Mouse (Mus musculus) CH12.LX (cell line): ENCODE data around the gene Actr8. TPM values are rescaled to one million over a fixed set of nuclear protein-coding genes. Genes with fewer than 3 reads are reported as not detected.

Experiments used
- DNase-seq: peaks from one replicate; pipeline ENCODE4 v3.0.0-alpha.2; 2013; ENCODE audit errors: extremely low read depth
- H3K27ac ChIP-seq: 2 replicates; pipeline ENCODE4 v1.5.1; 2012; ENCODE audit warnings: low read depth, mild to moderate bottlenecking, control low read depth, moderate library complexity; ENCODE audit not compliant: insufficient read depth
- H3K27me3 ChIP-seq: replicated peaks from 2 replicates; pipeline ENCODE3; 2012; ENCODE audit warnings: inconsistent platforms
- H3K36me3 ChIP-seq, 2 experiments: replicated peaks in 1 of 2; 2 replicates each; pipeline versions ENCODE3 to v1.6.1; 2012; ENCODE audit warnings: inconsistent platforms in 1 of 2, low read length in 1 of 2, mild to moderate bottlenecking in 1 of 2, mixed read lengths in 1 of 2, moderate library complexity in 1 of 2; ENCODE audit not compliant: control insufficient read depth in 1 of 2, insufficient read depth in 1 of 2
- H3K4me1 ChIP-seq, 2 experiments: 2 replicates each; pipeline ENCODE4 v1.6.1; 2012; ENCODE audit warnings: inconsistent platforms in 1 of 2, moderate library complexity in 1 of 2; ENCODE audit not compliant: insufficient read depth in 2 of 2, control insufficient read depth in 1 of 2
- H3K4me2 ChIP-seq: 2 replicates; pipeline ENCODE4 v1.6.1; 2012; ENCODE audit warnings: low read depth, mild to moderate bottlenecking, control low read depth; ENCODE audit not compliant: poor library complexity, insufficient read depth, severe bottlenecking
- H3K4me3 ChIP-seq, 3 experiments: fragments of 150-350 bp in 1 of 3; sonication (generic) in 1 of 3; replicated peaks in 1 of 3; 2 replicates each; pipeline versions ENCODE3 to v1.5.1; 2011 to 2012; ENCODE audit warnings: low read depth in 2 of 3, low read length in 2 of 3, mild to moderate bottlenecking in 2 of 3, moderate library complexity in 2 of 3, control low read depth in 1 of 3, improper control_type of control experiment in 1 of 3, inconsistent platforms in 1 of 3, mixed read lengths in 1 of 3; ENCODE audit not compliant: poor library complexity in 1 of 3
- H3K79me2 ChIP-seq: replicated peaks from 2 replicates; pipeline ENCODE4 v1.6.1; 2012; ENCODE audit warnings: mild to moderate bottlenecking, moderate library complexity; ENCODE audit not compliant: control insufficient read depth, poor library complexity, insufficient read depth, severe bottlenecking; ENCODE audit errors: extremely low read depth
- H3K9ac ChIP-seq: 2 replicates; pipeline ENCODE4 v1.6.1; 2012; ENCODE audit warnings: low read depth, mild to moderate bottlenecking, control low read depth, moderate library complexity; ENCODE audit not compliant: insufficient read depth
- H3K9me3 ChIP-seq: replicated peaks from 2 replicates; pipeline ENCODE3; 2012; ENCODE audit warnings: low read length, inconsistent platforms, mixed read lengths
- CTCF ChIP-seq, 2 experiments: IDR thresholded peaks in 1 of 2; conservative IDR thresholded peaks in 1 of 2; 2 replicates each; pipeline ENCODE4 v1.5.1; 2011 to 2012; ENCODE audit warnings: low read depth in 2 of 2, low read length in 2 of 2, improper control_type of control experiment in 1 of 2, inconsistent platforms in 1 of 2, mild to moderate bottlenecking in 1 of 2, moderate library complexity in 1 of 2
- E2F4 ChIP-seq: IDR thresholded peaks from 2 replicates; pipeline ENCODE4 v1.6.1; 2011; ENCODE audit warnings: low read depth, low read length, improper control_type of control experiment; ENCODE audit not compliant: insufficient replicate concordance
- ETS1 ChIP-seq: conservative IDR thresholded peaks from 2 replicates; pipeline ENCODE4 v1.6.1; 2012; ENCODE audit warnings: low read depth, mild to moderate bottlenecking, inconsistent platforms, low read length, improper control_type of control experiment, moderate library complexity
- GABPA ChIP-seq: IDR thresholded peaks from 2 replicates; pipeline ENCODE4 v1.6.1; 2012; ENCODE audit warnings: low read depth, low read length, improper control_type of control experiment, inconsistent platforms; ENCODE audit not compliant: insufficient replicate concordance
- IRF4 ChIP-seq: IDR thresholded peaks from 2 replicates; pipeline ENCODE4 v1.6.1; 2014; ENCODE audit warnings: low read depth, mild to moderate bottlenecking, inconsistent platforms, low read length, improper control_type of control experiment
- JUN ChIP-seq: IDR thresholded peaks from 2 replicates; pipeline ENCODE4 v1.6.1; 2011; ENCODE audit warnings: low read depth, mild to moderate bottlenecking, low read length, improper control_type of control experiment, moderate library complexity; ENCODE audit not compliant: insufficient read depth
- JUND ChIP-seq: conservative IDR thresholded peaks from 2 replicates; pipeline ENCODE4 v1.6.1; 2011; ENCODE audit warnings: low read depth, low read length, improper control_type of control experiment
- KAT2A ChIP-seq: IDR thresholded peaks from 2 replicates; pipeline ENCODE4 v1.6.1; 2012; ENCODE audit warnings: low read length, improper control_type of control experiment, inconsistent platforms; ENCODE audit not compliant: insufficient replicate concordance
- MAFK ChIP-seq: IDR thresholded peaks from 2 replicates; pipeline ENCODE4 v1.6.1; 2011; ENCODE audit warnings: low read length, improper control_type of control experiment; ENCODE audit not compliant: insufficient replicate concordance
- MAX ChIP-seq: IDR thresholded peaks from 2 replicates; pipeline ENCODE4 v1.6.1; 2011; ENCODE audit warnings: low read length, improper control_type of control experiment
- MAZ ChIP-seq: IDR thresholded peaks from 2 replicates; pipeline ENCODE4 v1.6.1; 2012; ENCODE audit warnings: low read depth, mild to moderate bottlenecking, inconsistent platforms, low read length, improper control_type of control experiment, moderate library complexity
- MXI1 ChIP-seq: IDR thresholded peaks from 2 replicates; pipeline ENCODE4 v1.6.1; 2011; ENCODE audit warnings: mild to moderate bottlenecking, low read depth, low read length, improper control_type of control experiment
- NELFE ChIP-seq: IDR thresholded peaks from 2 replicates; pipeline ENCODE4 v1.6.1; 2011; ENCODE audit warnings: low read depth, low read length, improper control_type of control experiment
- PAX5 ChIP-seq: IDR thresholded peaks from 2 replicates; pipeline ENCODE4 v1.6.1; 2012; ENCODE audit warnings: low read length, inconsistent platforms, mixed read lengths
- POLR2A ChIP-seq: IDR thresholded peaks from 2 replicates; pipeline ENCODE4 v1.6.1; 2011; ENCODE audit warnings: low read depth, mild to moderate bottlenecking, improper control_type of control experiment, low read length
- POLR2AphosphoS2 ChIP-seq: IDR thresholded peaks from 2 replicates; pipeline ENCODE4 v1.6.1; 2011; ENCODE audit warnings: low read depth, low read length, improper control_type of control experiment
- RAD21 ChIP-seq: IDR thresholded peaks from 2 replicates; pipeline ENCODE4 v1.6.1; 2011; ENCODE audit warnings: low read depth, mild to moderate bottlenecking, low read length, improper control_type of control experiment, moderate library complexity
- RCOR1 ChIP-seq: conservative IDR thresholded peaks from 2 replicates; pipeline ENCODE4 v1.6.1; 2012; ENCODE audit warnings: low read depth, mild to moderate bottlenecking, inconsistent platforms, low read length, improper control_type of control experiment
- SIN3A ChIP-seq: IDR thresholded peaks from 2 replicates; pipeline ENCODE4 v1.6.1; 2012; ENCODE audit warnings: low read length, improper control_type of control experiment, inconsistent platforms
- SMC3 ChIP-seq: IDR thresholded peaks from 2 replicates; pipeline ENCODE4 v1.6.1; 2011; ENCODE audit warnings: low read depth, low read length, improper control_type of control experiment
- TBP ChIP-seq: conservative IDR thresholded peaks from 2 replicates; pipeline ENCODE4 v1.6.1; 2011; ENCODE audit warnings: low read depth, low read length, improper control_type of control experiment
- USF1 ChIP-seq: IDR thresholded peaks from 2 replicates; pipeline ENCODE4 v1.6.1; 2014; ENCODE audit warnings: low read depth, mild to moderate bottlenecking, inconsistent platforms, low read length, improper control_type of control experiment
- USF2 ChIP-seq: conservative IDR thresholded peaks from 2 replicates; pipeline ENCODE4 v1.6.1; 2011; ENCODE audit warnings: low read depth, low read length, improper control_type of control experiment
- ZC3H11A ChIP-seq: IDR thresholded peaks from 2 replicates; pipeline ENCODE4 v1.6.1; 2012; ENCODE audit warnings: low read depth, mild to moderate bottlenecking, inconsistent platforms, low read length, improper control_type of control experiment
- ZKSCAN1 ChIP-seq: IDR thresholded peaks from 2 replicates; pipeline ENCODE4 v1.6.1; 2012; ENCODE audit warnings: low read depth, inconsistent platforms, low read length, improper control_type of control experiment, borderline replicate concordance
- ZMIZ1 ChIP-seq: IDR thresholded peaks from 2 replicates; pipeline ENCODE4 v1.6.1; 2012; ENCODE audit warnings: low read depth, mild to moderate bottlenecking, inconsistent platforms, low read length, improper control_type of control experiment
- dilution Hi-C: fragments of 300-500 bp; cut with MboI; formaldehyde crosslinking; loops from 2 replicates; pipeline ENCODE4 v1.14.3; 2020; ENCODE audit warnings: low sequenced_read_pairs; ENCODE audit not compliant: extremely low pct_unique_long_range_greater_than_20kb, extremely low pct_ligation_motif_present
- in situ Hi-C: fragments of 300-500 bp; cut with MboI; formaldehyde crosslinking; loops from 3 replicates; pipeline ENCODE4 v1.14.3; 2019; ENCODE audit warnings: low sequenced_read_pairs, low pct_ligation_motif_present, low pct_unique_long_range_greater_than_20kb, mixed read lengths
- polyA plus RNA-seq: library from polyadenylated mRNA; unstranded; fragments of >175 nt; gene quantifications from 2 replicates; pipeline ENCODE4 v1.2.1, GENCODE M21; 2012; ENCODE audit warnings: low read depth; ENCODE audit not compliant: insufficient read length
- total RNA-seq, 2 experiments: library from RNA; depleted of rRNA; stranded (reverse); fragments of 300-350 nt in 1 of 2; fragments of >200 nt in 1 of 2; gene quantifications; 2 replicates each; pipeline ENCODE4 v1.2.3; 2012 to 2014

Actr8 gene
- total and polyA plus RNA-seq, 3 experiments = 26.7 to 34.3 (median 33.4) TPM

DNA sequence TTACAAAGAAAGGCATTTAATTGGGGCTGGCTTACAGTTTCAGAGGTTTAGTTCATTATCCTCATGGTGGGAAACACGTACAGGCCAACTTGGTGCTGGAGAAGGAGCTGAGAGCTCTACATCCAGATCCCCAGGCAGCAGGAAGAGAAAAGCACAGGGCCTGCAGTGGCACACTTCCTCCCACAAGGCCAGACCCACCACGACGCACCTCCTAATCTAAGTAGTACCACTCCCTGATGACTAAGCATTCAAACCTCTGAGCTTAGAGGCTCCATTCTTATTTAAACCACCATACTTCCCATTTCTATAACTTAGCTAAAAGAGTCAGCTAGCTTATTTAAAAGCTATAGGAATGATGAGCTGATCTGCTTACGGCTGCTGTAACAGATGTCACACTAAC, 27.3 kb upstream of the Actr8 start:
- TF ChIP-seq ETS1 = no peak
- no peak for TF ChIP-seq E2F4
- no peak for TF ChIP-seq ZKSCAN1
- TF ChIP-seq TBP = no peak
- TF ChIP-seq KAT2A = no peak
- TF ChIP-seq POLR2A = no peak
- TF ChIP-seq USF2 = no peak
- no peak for TF ChIP-seq USF1
- TF ChIP-seq MXI1 = no peak
- no peak for TF ChIP-seq ZC3H11A
- no peak for TF ChIP-seq POLR2AphosphoS2
- TF ChIP-seq IRF4 = no peak
- no peak for TF ChIP-seq RCOR1
- TF ChIP-seq ZMIZ1 = no peak
- H3K27me3 ChIP-seq = peaks cover 8% of the 10 kb centered on the region
- peaks cover 0 to 12% of the 10 kb centered on the region in 2 experiments; a peak in 2 of 4 replicates for H3K4me1 ChIP-seq
- in situ Hi-C loops (no loop called here), dilution Hi-C loops (no loop called here)
- no peak for DNase-seq
- H3K9ac ChIP-seq = no peak overlapping the region
- H3K4me3 ChIP-seq = no peak overlapping the region
- H3K79me2 ChIP-seq = no peaks in the 10 kb centered on the region
- no peak overlapping the region for H3K4me2 ChIP-seq
- no peaks in the 10 kb centered on the region for H3K36me3 ChIP-seq
- H3K27ac ChIP-seq = no peak overlapping the region
- peaks cover 2% of the 10 kb centered on the region for H3K9me3 ChIP-seq

DNA sequence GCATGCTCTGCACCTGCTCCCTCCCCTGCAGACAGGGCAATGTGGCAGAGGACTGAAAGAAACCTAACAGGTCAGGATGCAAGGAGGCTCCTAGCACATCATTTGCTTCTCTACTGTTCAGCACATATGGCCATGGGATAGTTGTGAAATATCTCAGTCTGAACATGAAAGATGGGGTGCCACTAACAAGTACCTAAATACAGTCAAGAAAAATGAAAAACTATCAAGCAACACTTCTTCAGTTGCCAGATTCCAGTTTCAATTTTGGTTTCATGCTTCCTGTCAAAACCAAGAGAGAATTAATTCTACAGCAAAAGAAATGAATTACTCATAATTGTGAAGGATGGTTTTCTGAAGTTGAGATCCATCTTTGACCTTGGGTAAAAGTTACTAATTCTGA, 20.7 kb upstream of the Actr8 start:
- no peaks in the 10 kb centered on the region for H3K79me2 ChIP-seq

DNA sequence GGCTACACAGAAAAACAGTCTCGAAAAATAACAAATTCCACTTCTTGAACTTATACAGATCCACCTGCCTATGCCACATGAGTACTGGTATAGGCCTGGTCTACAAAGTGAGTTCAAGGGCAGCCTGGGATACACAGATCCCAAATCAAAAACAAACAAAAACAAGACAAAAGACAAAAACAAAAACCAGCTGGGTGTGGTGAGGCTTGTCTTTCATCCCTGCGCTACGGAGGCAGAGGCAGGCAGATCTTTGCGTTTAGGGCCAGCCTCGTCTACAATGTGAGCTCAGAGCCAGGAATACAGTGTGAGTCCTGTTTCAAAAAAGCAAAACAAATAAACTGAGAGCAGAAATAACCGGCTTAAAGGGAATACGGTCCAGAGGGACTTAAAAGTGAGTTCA, 10.5 kb upstream of the Actr8 start:
- H3K79me2 ChIP-seq = peaks cover 22% of the 10 kb centered on the region
- TF ChIP-seq JUN (no peak), ZMIZ1 (no peak), CTCF (conservative IDR thresholded peaks at IDR 0.05 in 1 of 2, IDR thresholded peaks at IDR 0.05 in 1 of 2; ENCODE audit: low read depth in 2 of 2, low read length in 2 of 2) (no peak), MAZ (no peak), KAT2A (no peak), NELFE (no peak), MXI1 (no peak), MAX (no peak), USF1 (no peak), RCOR1 (no peak), ZKSCAN1 (no peak), SIN3A (no peak), MAFK (no peak), JUND (no peak), SMC3 (no peak), USF2 (no peak), IRF4 (no peak), RAD21 (no peak)
- H3K9ac ChIP-seq = peak overlapping the region; percentile 95
- H3K4me1 ChIP-seq = peaks cover 3 to 46% of the 10 kb centered on the region in 2 experiments; a peak in 3 of 4 replicates
- DNase-seq = no peak
- peak overlapping the region; percentile 47; the same call in 1 of the 2 replicates for H3K27ac ChIP-seq
- in situ Hi-C loops (no loop called here), dilution Hi-C loops (no loop called here)
- peak overlapping the region; percentile 65 to 98 (median 66) for H3K4me3 ChIP-seq
- H3K4me2 ChIP-seq = peak overlapping the region; percentile 60
- peaks cover 19 to 38% of the 10 kb centered on the region in 2 experiments for H3K36me3 ChIP-seq
- H3K27me3 ChIP-seq = no peaks in the 10 kb centered on the region
- H3K9me3 ChIP-seq = no peaks in the 10 kb centered on the region

More for the DNA sequence above, 20.7 kb upstream of the Actr8 start:
- no peak for DNase-seq
- in situ Hi-C loops = no loop called here
- peaks cover 2% of the 10 kb centered on the region for H3K9me3 ChIP-seq
- no peak for TF ChIP-seq PAX5
- TF ChIP-seq ZMIZ1 = no peak
- no peak for TF ChIP-seq GABPA
- TF ChIP-seq, all 38 proteins: peak for 0
- Histone ChIP-seq H3K4me2 (no peak overlapping the region), H3K36me3 (no peaks in the 10 kb centered on the region), H3K27me3 (no peaks in the 10 kb centered on the region), H3K27ac (no peak overlapping the region), H3K4me3 (no peak overlapping the region), H3K4me1 (no peaks in the 10 kb centered on the region), H3K9ac (no peak overlapping the region)
- dilution Hi-C loops = no loop called here
